Comparison of ENCODE assay signal across 14 mouse cellular contexts in the genomic region with DNA sequence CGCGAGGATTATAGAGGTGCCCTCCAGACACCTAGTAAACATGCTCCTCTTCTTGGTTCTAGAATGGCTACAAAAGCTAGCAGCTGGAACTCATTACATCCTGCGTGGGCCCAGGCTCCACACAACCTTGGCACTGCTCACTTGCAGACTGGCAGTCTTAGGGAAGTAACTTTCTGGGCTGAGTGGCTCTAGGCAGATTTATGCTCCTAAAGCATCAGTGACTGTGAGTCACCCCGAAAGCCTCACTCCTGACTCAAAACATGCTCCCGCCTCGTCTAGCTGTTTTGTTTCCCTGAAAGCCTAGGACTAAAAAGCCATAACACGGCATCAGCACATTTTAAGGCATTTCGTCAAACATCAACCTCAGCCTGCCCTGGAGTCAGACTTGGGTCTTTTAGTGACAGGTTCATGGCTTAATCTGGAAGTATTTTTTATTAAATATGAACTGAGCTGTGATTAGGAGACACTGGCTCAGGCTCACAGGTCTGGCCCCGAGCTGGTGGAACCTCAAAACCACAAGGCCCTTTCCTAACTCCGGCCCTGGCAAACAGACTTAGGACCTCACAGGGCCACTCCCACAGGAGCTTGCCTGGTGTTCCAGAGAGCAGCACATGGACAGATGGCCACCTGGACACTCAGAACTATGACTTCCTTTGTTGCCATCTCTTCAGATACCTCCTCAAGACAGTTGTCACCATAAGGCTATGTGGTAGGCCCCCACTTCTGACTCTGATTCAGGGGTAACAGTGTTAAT. TPM values are rescaled to one million over a fixed set of nuclear protein-coding genes. Genes with fewer than 3 reads are reported as not detected.
DNase-seq lines count a peak whose midpoint lies in the region; ATAC-seq lines count a peak whose summit lies in the region.
"Had no signal": no experiment of that assay in that cellular context is flagged by ENCODE, and none has a peak within 500 bp of the region (broad histone marks: within the 10 kb centered on the region; RNA-seq: fewer than 3 reads in every experiment).

No protein-coding gene starts in this region.

- WGBS in embryonic facial prominence, embryonic 13.5 days: 73% methylated on average over 10 of the region's 10 CpGs
- 90% methylated on average over 10 of the region's 10 CpGs for WGBS in embryonic facial prominence, embryonic 10.5 days
- 71% methylated on average over 10 of the region's 10 CpGs for WGBS in limb, embryonic 12.5 days
- 81% methylated on average over 10 of the region's 10 CpGs for WGBS in limb, embryonic 10.5 days
- 57% methylated on average over 10 of the region's 10 CpGs for WGBS in limb, embryonic 15.5 days
- 93% methylated on average over 10 of the region's 10 CpGs for WGBS in hindbrain, embryonic 14.5 days

- H3K36me3 ChIP-seq in embryonic facial prominence, embryonic 13.5 days: peaks cover 73% of the 10 kb centered on the region
- H3K36me3 ChIP-seq in embryonic facial prominence, embryonic 10.5 days (replicated peaks): peaks cover 85% of the 10 kb centered on the region
- peaks cover 77% of the 10 kb centered on the region for H3K36me3 ChIP-seq in limb, embryonic 12.5 days
- H3K36me3 ChIP-seq in limb, embryonic 10.5 days: peaks cover 85% of the 10 kb centered on the region
- H3K36me3 ChIP-seq in limb, embryonic 15.5 days: peaks cover 58% of the 10 kb centered on the region
- peaks cover 77% of the 10 kb centered on the region for H3K36me3 ChIP-seq in hindbrain, embryonic 14.5 days (replicated peaks; ENCODE audit: control insufficient read depth, insufficient read depth)

- H3K4me2 ChIP-seq in embryonic facial prominence, embryonic 13.5 days: no peak overlapping the region
- no peak overlapping the region for H3K4me2 ChIP-seq in limb, embryonic 12.5 days
- no peak overlapping the region for H3K4me2 ChIP-seq in limb, embryonic 15.5 days
- no peak overlapping the region for H3K4me2 ChIP-seq in hindbrain, embryonic 14.5 days (replicated peaks)
- H3K4me2 ChIP-seq: heart, embryonic 13.5 days had no signal

- no peaks in the 10 kb centered on the region for H3K27me3 ChIP-seq in embryonic facial prominence, embryonic 13.5 days
- H3K27me3 ChIP-seq in embryonic facial prominence, embryonic 10.5 days (replicated peaks; ENCODE audit: low read depth, poor library complexity, severe bottlenecking): no peaks in the 10 kb centered on the region
- H3K27me3 ChIP-seq in limb, embryonic 12.5 days: no peaks in the 10 kb centered on the region
- no peaks in the 10 kb centered on the region for H3K27me3 ChIP-seq in limb, embryonic 10.5 days (ENCODE audit: low read depth, poor library complexity, severe bottlenecking)
- no peaks in the 10 kb centered on the region for H3K27me3 ChIP-seq in limb, embryonic 15.5 days
- H3K27me3 ChIP-seq in hindbrain, embryonic 14.5 days (ENCODE audit: control insufficient read depth, insufficient read depth, low read length): no peaks in the 10 kb centered on the region
- H3K27me3 ChIP-seq: heart, embryonic 13.5 days had no signal

- ATAC-seq in embryonic facial prominence, embryonic 13.5 days (ENCODE audit: insufficient number of reproducible peaks, insufficient read depth, low FRiP score, low TSS enrichment, low read depth): no peak
- no peak for ATAC-seq in limb, embryonic 12.5 days (ENCODE audit: insufficient number of reproducible peaks, insufficient read depth, low FRiP score, low TSS enrichment, low read depth)
- no peak for ATAC-seq in limb, embryonic 15.5 days (ENCODE audit: insufficient number of reproducible peaks, low FRiP score, low TSS enrichment, low read depth)
- ATAC-seq in hindbrain, embryonic 14.5 days (ENCODE audit: low FRiP score): no peak
- ATAC-seq: forebrain, embryonic 16.5 days; inflammation-experienced regulatory T-cells, adult 6 months had no signal

- no peak overlapping the region for H3K4me3 ChIP-seq in embryonic facial prominence, embryonic 13.5 days
- no peak overlapping the region for H3K4me3 ChIP-seq in embryonic facial prominence, embryonic 10.5 days
- no peak overlapping the region for H3K4me3 ChIP-seq in limb, embryonic 12.5 days (replicated peaks)
- H3K4me3 ChIP-seq in limb, embryonic 10.5 days: no peak overlapping the region
- no peak overlapping the region for H3K4me3 ChIP-seq in limb, embryonic 15.5 days
- no peak overlapping the region for H3K4me3 ChIP-seq in hindbrain, embryonic 14.5 days (replicated peaks; ENCODE audit: low read length)
- H3K4me3 ChIP-seq: heart, embryonic 13.5 days; midbrain, embryonic 10.5 days had no signal

- no peaks in the 10 kb centered on the region for H3K9me3 ChIP-seq in embryonic facial prominence, embryonic 13.5 days
- no peaks in the 10 kb centered on the region for H3K9me3 ChIP-seq in embryonic facial prominence, embryonic 10.5 days
- no peaks in the 10 kb centered on the region for H3K9me3 ChIP-seq in limb, embryonic 12.5 days
- H3K9me3 ChIP-seq in limb, embryonic 10.5 days (replicated peaks): no peaks in the 10 kb centered on the region
- no peaks in the 10 kb centered on the region for H3K9me3 ChIP-seq in limb, embryonic 15.5 days
- no peaks in the 10 kb centered on the region for H3K9me3 ChIP-seq in hindbrain, embryonic 14.5 days (ENCODE audit: control insufficient read depth, low read length)
- H3K9me3 ChIP-seq: heart, embryonic 13.5 days; midbrain, embryonic 10.5 days had no signal

- no peak for DNase-seq in embryonic facial prominence, embryonic 10.5 days (ENCODE audit: low spot score)
- no peak for DNase-seq in limb, embryonic 10.5 days (ENCODE audit: low spot score)
- peak; percentile 33 for DNase-seq in adrenal gland, postnatal 25 days
- no peak for DNase-seq in hindbrain, embryonic 14.5 days (ENCODE audit: low spot score)
- DNase-seq in urinary bladder, postnatal 4 days (ENCODE audit: low spot score in 2 of 2): no peak
- DNase-seq: B cell, adult 2 months had no signal

- H3K4me1 ChIP-seq in embryonic facial prominence, embryonic 13.5 days: peaks cover 5% of the 10 kb centered on the region; the same call in 1 of the 2 replicates
- H3K4me1 ChIP-seq in embryonic facial prominence, embryonic 10.5 days: peaks cover 15% of the 10 kb centered on the region
- H3K4me1 ChIP-seq in limb, embryonic 12.5 days (replicated peaks): peaks cover 8% of the 10 kb centered on the region; the same call in 1 of the 2 replicates
- peaks cover 9% of the 10 kb centered on the region for H3K4me1 ChIP-seq in limb, embryonic 10.5 days
- peaks cover 13% of the 10 kb centered on the region for H3K4me1 ChIP-seq in limb, embryonic 15.5 days
- H3K4me1 ChIP-seq in hindbrain, embryonic 14.5 days (replicated peaks; ENCODE audit: control insufficient read depth, insufficient read depth, low read length): no peaks in the 10 kb centered on the region
- H3K4me1 ChIP-seq: midbrain, embryonic 10.5 days had no signal

- no peak overlapping the region for H3K9ac ChIP-seq in embryonic facial prominence, embryonic 13.5 days
- H3K9ac ChIP-seq in limb, embryonic 12.5 days (replicated peaks): no peak overlapping the region
- no peak overlapping the region for H3K9ac ChIP-seq in limb, embryonic 15.5 days
- no peak overlapping the region for H3K9ac ChIP-seq in hindbrain, embryonic 14.5 days
- H3K9ac ChIP-seq: heart, embryonic 13.5 days; liver, embryonic 14.5 days had no signal

- H3K27ac ChIP-seq in embryonic facial prominence, embryonic 13.5 days: peak overlapping the region; percentile 17; the same call in 1 of the 2 replicates
- no peak overlapping the region for H3K27ac ChIP-seq in embryonic facial prominence, embryonic 10.5 days (replicated peaks)
- peak overlapping the region; percentile 30; the same call in 1 of the 2 replicates for H3K27ac ChIP-seq in limb, embryonic 12.5 days
- H3K27ac ChIP-seq in limb, embryonic 10.5 days: no peak overlapping the region
- peak overlapping the region; percentile 47 for H3K27ac ChIP-seq in limb, embryonic 15.5 days
- H3K27ac ChIP-seq in hindbrain, embryonic 14.5 days: no peak overlapping the region
- H3K27ac ChIP-seq: liver, embryonic 14.5 days; midbrain, embryonic 10.5 days had no signal

RNA-seq across cellular contexts. Expression of a gene that starts 28.9 kb away (rescaled TPM):
- polyA plus RNA-seq in embryonic facial prominence, embryonic 13.5 days (2015; fragmentation: Nextera tagmentation; extraction: Ambion mirVana): 22.3 and 23.6 TPM in 2 replicates
- polyA plus RNA-seq in embryonic facial prominence, embryonic 10.5 days (2016; fragmentation: Nextera tagmentation; extraction: Ambion mirVana): 27.8 and 30.7 TPM in 2 replicates
- 27.8 and 30.8 TPM in 2 replicates for polyA plus RNA-seq in limb, embryonic 12.5 days (2016; fragmentation: Nextera tagmentation; extraction: Ambion mirVana)
- polyA plus RNA-seq in limb, embryonic 10.5 days (2016; fragmentation: Nextera tagmentation; extraction: Ambion mirVana): 22.8 and 27.2 TPM in 2 replicates
- total RNA-seq in adrenal gland, postnatal 25 days (2021): 52.6 and 61.2 TPM in 2 replicates
- 30.3 and 30.5 TPM in 2 replicates for polyA plus RNA-seq in limb, embryonic 15.5 days (2015; fragmentation: Nextera tagmentation; extraction: Ambion mirVana)
- 39.5 and 45.0 TPM in 2 replicates for polyA plus RNA-seq in hindbrain, embryonic 14.5 days (2014; fragmentation: Nextera tagmentation; extraction: Ambion mirVana)

RNA-seq across cellular contexts. Expression of a gene that starts 50.9 kb away (rescaled TPM):
- polyA plus RNA-seq in embryonic facial prominence, embryonic 13.5 days (2015; fragmentation: Nextera tagmentation; extraction: Ambion mirVana): 96.6 and 98.6 TPM in 2 replicates
- 87.5 and 92.9 TPM in 2 replicates for polyA plus RNA-seq in embryonic facial prominence, embryonic 10.5 days (2016; fragmentation: Nextera tagmentation; extraction: Ambion mirVana)
- 116 and 124 TPM in 2 replicates for polyA plus RNA-seq in limb, embryonic 12.5 days (2016; fragmentation: Nextera tagmentation; extraction: Ambion mirVana)
- polyA plus RNA-seq in limb, embryonic 10.5 days (2016; fragmentation: Nextera tagmentation; extraction: Ambion mirVana): 91.6 and 96.3 TPM in 2 replicates
- 116 and 140 TPM in 2 replicates for total RNA-seq in adrenal gland, postnatal 25 days (2021)
- 76.0 and 82.7 TPM in 2 replicates for polyA plus RNA-seq in limb, embryonic 15.5 days (2015; fragmentation: Nextera tagmentation; extraction: Ambion mirVana)
- 38.2 and 38.7 TPM in 2 replicates for polyA plus RNA-seq in hindbrain, embryonic 14.5 days (2014; fragmentation: Nextera tagmentation; extraction: Ambion mirVana)

Comparison
In these comparisons a context has a peak if more than half of its experiments do, and no peak if none do; other contexts are left out.
1. H3K27ac ChIP-seq: peak in embryonic facial prominence, embryonic 13.5 days (single experiment), limb, embryonic 12.5 days (single experiment) and limb, embryonic 15.5 days (single experiment); none in embryonic facial prominence, embryonic 10.5 days (single experiment), limb, embryonic 10.5 days (single experiment) and hindbrain, embryonic 14.5 days (single experiment).